Mouse (Mus musculus) testis, adult 2 months (tissue): Measurements from ENCODE around the gene Cnnm1.

Experiments
- CTCF ChIP-seq: fragments of 200-500 bp; IDR thresholded peaks from 2 replicates; pipeline ENCODE4 v1.5.1; 2012; ENCODE audit warnings: low read depth, mild to moderate bottlenecking, inconsistent platforms, low read length, moderate library complexity; ENCODE audit not compliant: control insufficient read depth, insufficient read depth, insufficient replicate concordance
- POLR2A ChIP-seq: fragments of 200-500 bp; IDR thresholded peaks from 2 replicates; pipeline ENCODE4 v1.6.1; 2012; ENCODE audit warnings: low read depth, mild to moderate bottlenecking, inconsistent platforms, low read length, moderate library complexity; ENCODE audit not compliant: control insufficient read depth

DNA sequence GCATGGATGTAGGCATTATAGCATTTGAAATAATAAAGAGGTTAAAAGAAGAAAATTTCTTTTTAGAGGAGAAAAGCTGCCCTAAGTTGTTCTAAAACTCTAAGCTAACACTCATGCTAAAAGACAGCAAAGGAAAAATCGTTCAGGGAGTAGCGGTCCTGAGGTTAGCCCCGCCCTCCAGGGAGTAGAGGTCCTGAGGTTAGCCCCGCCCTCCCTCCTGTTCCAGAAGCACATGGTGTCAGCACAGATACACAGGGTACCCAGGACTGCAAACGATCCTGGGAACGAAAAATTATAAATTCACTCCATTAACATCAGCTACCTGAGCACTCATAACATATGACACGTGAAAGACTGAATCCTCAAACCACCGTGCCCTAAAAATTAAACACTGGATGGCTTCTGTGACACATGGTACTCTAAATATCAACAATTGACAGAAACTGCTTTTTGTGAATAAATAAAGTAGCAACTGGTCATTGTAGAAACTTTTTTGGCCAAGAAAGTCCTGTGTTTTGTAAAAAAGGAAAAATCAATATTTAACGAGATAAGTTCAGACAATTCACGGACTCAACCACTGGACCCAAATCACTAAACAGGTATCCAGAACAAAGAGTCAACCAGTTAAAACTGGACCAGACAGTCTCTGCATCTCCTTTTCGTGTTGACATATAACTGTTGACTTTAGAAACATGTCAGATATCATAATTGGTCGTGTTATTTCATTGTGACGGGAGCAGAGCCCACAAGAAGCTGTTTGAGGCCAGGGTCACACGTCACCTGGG is 70.4 kb downstream of the Cnnm1 start:
- TF ChIP-seq CTCF (no peak), POLR2A (no peak)
